Mouse (Mus musculus) kidney, adult 2 months (tissue): ENCODE results near the gene Glis1.

Experiments
- CTCF ChIP-seq: fragments of 200-500 bp; conservative IDR thresholded peaks from 2 replicates; pipeline ENCODE4 v1.5.1; 2011; ENCODE audit warnings: low read depth, mild to moderate bottlenecking, control low read depth, low read length, moderate library complexity, mixed read lengths; ENCODE audit not compliant: insufficient read depth, insufficient read length
- POLR2A ChIP-seq: fragments of 200-500 bp; IDR thresholded peaks from one replicate; pipeline ENCODE4 v1.6.1; 2011; ENCODE audit warnings: low read depth, low read length, control low read depth

GRCm38 (mm10) chr4:107660649-107661048, 226.3 kb downstream of the Glis1 start:
- TF ChIP-seq CTCF (no peak), POLR2A (no peak)
